Mouse (Mus musculus): ENCODE results near the gene Mastl. TPM values are rescaled to one million over a fixed set of nuclear protein-coding genes. Genes with fewer than 3 reads are reported as not detected.

Gene Mastl
- 0.05 and 0.38 TPM in 2 replicates for polyA plus RNA-seq (2012; ENCODE audit: low replicate concordance)

GRCm38 (mm10) chr2:23155777-23156607 lies at the start of gene Mastl, which contains the start of gene Yme1l1:
TSS of gene Mastl (minus strand) at chr2:23156024.
TSS of gene Yme1l1 (plus strand) at chr2:23156369.

GRCm38 (mm10) chr2:23067552-23068369 lies 88.1 kb downstream of the Mastl start, which contains the start of gene Acbd5:
TSS of gene Acbd5 (plus strand) at chr2:23068167.

Other genes with a start within 250 kb of the Mastl start
- 49.1 and 126 TPM in 2 replicates for gene Abi1, start 115.8 kb downstream of the Mastl start, polyA plus RNA-seq (2012; ENCODE audit: low replicate concordance)
- 8.8 and 14.1 TPM in 2 replicates for gene Acbd5, start 87.9 kb downstream of the Mastl start, polyA plus RNA-seq (2012; ENCODE audit: low replicate concordance)
- gene Yme1l1, start 345 bp upstream of the Mastl start, polyA plus RNA-seq (2012; ENCODE audit: low replicate concordance) = 1.9 and 11.2 TPM in 2 replicates
- not detected in 2 replicates for gene 4931423N10Rik, start 51.5 kb upstream of the Mastl start, polyA plus RNA-seq (2012; ENCODE audit: low replicate concordance)
- 0.07 TPM in 1 of 2 replicates, not detected in the other for gene Nxph2, start 165.2 kb upstream of the Mastl start, polyA plus RNA-seq (2012; ENCODE audit: low replicate concordance)